Mouse (Mus musculus): ENCODE results near the gene Clec2i.

GRCm38 (mm10) chr6:128854895-128855294 lies 32.5 kb upstream of the Clec2i start:
- TF ChIP-seq RAD21 (IDR thresholded peaks at IDR 0.05; ENCODE audit: low read depth, low read length), result no peak
- no peak for TF ChIP-seq EP300 (IDR thresholded peaks at IDR 0.05; ENCODE audit: low read depth in 1 of 2, low read length in 2 of 2)
